Mouse (Mus musculus) left cerebral cortex, adult 11 months (tissue): Measurements from ENCODE around the gene Gas7.

Experiments used
- DNase-seq: peaks from one replicate; pipeline ENCODE4 v3.0.0; 2022; ENCODE audit warnings: low spot score

Gas7 gene

GRCm38 (mm10) chr11:67622340-67622739 is 167.1 kb downstream of the Gas7 start:
- no peak for DNase-seq

GRCm38 (mm10) chr11:67627179-67627578 is 171.9 kb downstream of the Gas7 start:
- no peak for DNase-seq

GRCm38 (mm10) chr11:67628522-67628921 is 173.3 kb downstream of the Gas7 start:
- DNase-seq, result no peak

GRCm38 (mm10) chr11:67632906-67633305 is 177.7 kb downstream of the Gas7 start:
- no peak for DNase-seq

GRCm38 (mm10) chr11:67633620-67634229 is 178.5 kb downstream of the Gas7 start:
- DNase-seq, result no peak

GRCm38 (mm10) chr11:67636201-67636600 is 181.0 kb downstream of the Gas7 start:
- DNase-seq, result no peak

- no peak for DNase-seq
Measured at GRCm38 (mm10) chr11:67636905-67637586, 181.8 kb downstream of the Gas7 start.

- DNase-seq, result no peak
Measured at GRCm38 (mm10) chr11:67638401-67638800, 183.2 kb downstream of the Gas7 start.

GRCm38 (mm10) chr11:67640299-67640698 is 185.1 kb downstream of the Gas7 start:
- DNase-seq, result no peak

- no peak for DNase-seq
Measured at GRCm38 (mm10) chr11:67642421-67642820, 187.2 kb downstream of the Gas7 start.

GRCm38 (mm10) chr11:67642835-67643234 is 187.6 kb downstream of the Gas7 start:
- no peak for DNase-seq

- DNase-seq, result no peak
Measured at GRCm38 (mm10) chr11:67643465-67643864, 188.2 kb downstream of the Gas7 start.

GRCm38 (mm10) chr11:67644632-67645149 is 189.5 kb downstream of the Gas7 start:
- no peak for DNase-seq

- peak; percentile 70 for DNase-seq
Measured at GRCm38 (mm10) chr11:67647745-67648144, 192.5 kb downstream of the Gas7 start.

GRCm38 (mm10) chr11:67648651-67649407 is 193.6 kb downstream of the Gas7 start:
- no peak for DNase-seq

- DNase-seq, result no peak
Measured at GRCm38 (mm10) chr11:67649971-67650707, 194.9 kb downstream of the Gas7 start.

- no peak for DNase-seq
Measured at GRCm38 (mm10) chr11:67651731-67652130, 196.5 kb downstream of the Gas7 start.

- DNase-seq, result no peak
Measured at GRCm38 (mm10) chr11:67652194-67652892, 197.1 kb downstream of the Gas7 start.

- DNase-seq, result no peak
Measured at GRCm38 (mm10) chr11:67652893-67653255, 197.6 kb downstream of the Gas7 start.

- no peak for DNase-seq
Measured at GRCm38 (mm10) chr11:67653521-67654090, 198.4 kb downstream of the Gas7 start.

GRCm38 (mm10) chr11:67654514-67654913 is 199.3 kb downstream of the Gas7 start:
- DNase-seq, result no peak
